Mouse (Mus musculus) gastrocnemius, adult 2 months (tissue): ENCODE results near the gene Izumo2. TPM values are rescaled to one million over a fixed set of nuclear protein-coding genes. Genes with fewer than 3 reads are reported as not detected.
"Not testable (repeated sequence)": the region's sequence is repeated elsewhere in the genome, so short reads cannot be mapped to it uniquely, and the experiment has no call there.

ENCODE experiments used
- DNase-seq: peaks from one replicate; pipeline ENCODE4 v3.0.0; 2022
- H3K27ac ChIP-seq: fragments of 200-600 bp; 2 replicates; pipeline ENCODE4 v1.8.1; 2022; ENCODE audit warnings: mild to moderate bottlenecking
- H3K4me3 ChIP-seq: fragments of 200-600 bp; 2 replicates; pipeline ENCODE4 v1.8.1; 2022; ENCODE audit warnings: mild to moderate bottlenecking, moderate library complexity
- CTCF ChIP-seq: fragments of 200-600 bp; IDR thresholded peaks from 2 replicates; pipeline ENCODE4 v1.8.1; 2022; ENCODE audit warnings: antibody characterized with exemption, mild to moderate bottlenecking, moderate library complexity
- intact Hi-C: fragments of 180-260 bp; cut with DNase I; formaldehyde crosslinking; loops from one replicate; pipeline ENCODE4 v1.15.1; 2025
- total RNA-seq, 2 experiments: library from RNA; stranded (reverse); gene quantifications; 2 replicates each; pipeline ENCODE4 v1.2.3; 2021

Gene Izumo2
- total RNA-seq, 2 experiments from 2014 or later: not detected

DNA sequence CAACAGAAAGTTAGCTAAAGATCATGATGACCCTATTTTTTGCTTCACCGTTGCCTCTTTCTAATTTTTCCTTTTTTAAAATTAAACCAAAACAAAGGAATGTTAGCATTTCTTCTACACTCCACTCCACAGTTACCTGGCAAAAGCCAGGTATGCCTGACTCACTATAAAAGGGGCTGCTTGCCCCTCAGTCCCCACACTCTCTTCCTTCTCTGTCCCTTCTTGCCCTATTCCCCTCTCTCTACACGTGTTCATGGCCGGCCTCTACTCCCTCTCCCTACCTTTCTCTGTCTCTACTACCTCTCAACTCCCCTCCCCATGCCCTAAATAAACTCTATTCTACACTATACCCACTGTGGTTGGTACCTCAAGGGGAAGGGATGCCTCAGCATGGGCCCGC, 38.6 kb downstream of the Izumo2 start:
- intact Hi-C loops: loop anchor here (5.0 to 10.0 kb wide), 2 partner anchors 75 to 208 kb away; no protein-coding TSS in a partner anchor
- no peak overlapping the region for H3K27ac ChIP-seq
- no peak overlapping the region for H3K4me3 ChIP-seq
- no peak for DNase-seq
- TF ChIP-seq CTCF: no peak

GRCm38 (mm10) chr7:44748101-44749044, 39.8 kb downstream of the Izumo2 start, which contains the start of gene Vrk3:
Gene Vrk3, plus strand, starts transcription at chr7:44748413.
- peak within 1 kb of the TSS; percentile 98 for H3K27ac ChIP-seq
- DNase-seq: peak; percentile 95
- TF ChIP-seq CTCF: no peak
- intact Hi-C loops: loop anchor here (5.0 to 10.0 kb wide), 2 partner anchors 74 to 206 kb away; no protein-coding TSS in a partner anchor
- H3K4me3 ChIP-seq: peak within 1 kb of the TSS; percentile 89

DNA sequence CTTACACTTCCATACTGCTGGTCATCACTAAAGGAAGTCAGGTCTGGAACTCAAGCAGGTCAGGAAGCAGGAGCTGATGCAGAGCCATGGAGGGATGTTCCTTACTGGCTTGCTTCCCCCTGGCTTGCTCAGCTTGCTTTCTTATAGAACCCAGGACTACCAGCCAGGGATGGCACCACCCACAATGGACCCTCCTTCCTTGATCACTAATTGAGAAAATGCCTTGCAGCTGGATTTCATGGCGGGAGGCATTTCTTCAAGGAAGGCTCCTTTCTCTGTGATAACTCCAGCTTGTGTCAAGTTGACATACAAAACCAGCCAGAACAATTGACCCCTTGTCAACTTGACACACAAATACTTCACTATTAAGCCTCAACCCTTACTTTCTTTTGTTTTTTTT, 42.4 kb downstream of the Izumo2 start, which contains the start of gene Zfp473:
Zfp473 (minus strand) TSS at position 101 of the 400 bp plus-strand sequence.
- H3K4me3 ChIP-seq, intact Hi-C loops, DNase-seq, H3K27ac ChIP-seq: not testable (repeated sequence)

DNA sequence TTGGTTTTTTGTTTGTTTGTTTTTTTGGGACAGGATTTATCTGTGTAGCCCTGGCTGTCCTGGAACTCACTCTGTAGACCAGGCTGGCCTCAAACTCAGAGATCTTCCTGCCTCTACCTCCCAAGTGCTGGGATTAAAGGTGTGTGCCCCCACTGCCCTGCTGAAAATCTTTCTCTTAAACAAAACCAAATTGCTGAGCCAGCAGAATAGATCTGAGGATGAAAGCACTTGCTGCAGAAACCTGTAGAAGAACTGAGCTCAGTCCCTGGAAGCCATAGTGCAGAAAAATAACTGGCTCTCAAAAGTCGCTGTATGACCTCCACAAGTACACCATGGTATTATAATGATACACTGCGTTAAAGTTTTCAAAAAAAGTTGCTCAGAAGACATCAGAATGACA, 48.6 kb downstream of the Izumo2 start:
- no peak overlapping the region for H3K27ac ChIP-seq
- intact Hi-C loops: no loop called here

GRCm38 (mm10) chr7:44760366-44760765, 51.8 kb downstream of the Izumo2 start:
- intact Hi-C loops: no loop called here
- TF ChIP-seq CTCF: no peak
- no peak overlapping the region for H3K27ac ChIP-seq
- H3K4me3 ChIP-seq: no peak overlapping the region
- DNase-seq: no peak

More for the DNA sequence above, 48.6 kb downstream of the Izumo2 start:
- DNase-seq: no peak
- no peak for TF ChIP-seq CTCF
- H3K4me3 ChIP-seq: no peak overlapping the region

- Histone ChIP-seq H3K4me3 (no peak overlapping the region), H3K27ac (no peak overlapping the region)
- TF ChIP-seq CTCF: no peak
- intact Hi-C loops: no loop called here
- DNase-seq: no peak
These were observed 59.6 kb downstream of the Izumo2 start for GRCm38 (mm10) chr7:44768129-44768528.

Other genes starting within 250 kb of the Izumo2 start
- gene Aspdh, start 243.4 kb upstream of the Izumo2 start, total RNA-seq: not detected
- gene Josd2, start 240.8 kb upstream of the Izumo2 start, total RNA-seq: 10 to 100 TPM; 51.0 to 57.0 TPM
- 10 to 100 TPM; 43.6 to 52.2 TPM for gene Emc10, start 212.2 kb upstream of the Izumo2 start, total RNA-seq
- gene Fam71e1, start 212.2 kb upstream of the Izumo2 start, total RNA-seq: 1 to 10 TPM; 2.4 to 5.5 TPM
- gene Mybpc2, start 184.1 kb upstream of the Izumo2 start, total RNA-seq: 1,000 to 10,000 TPM; 2,660 to 4,973 TPM
- gene Spib, start 176.7 kb upstream of the Izumo2 start, total RNA-seq: under 1 TPM in 1 of 2 experiments, not detected in 1; 0.08 TPM
- 1 to 10 TPM; 4.1 to 5.1 TPM for gene Pold1, start 159.9 kb upstream of the Izumo2 start, total RNA-seq
- 10 to 100 TPM; 40.6 to 42.7 TPM for gene Nr1h2, start 154.8 kb upstream of the Izumo2 start, total RNA-seq
- gene Napsa, start 136.4 kb upstream of the Izumo2 start, total RNA-seq: under 1 TPM in 1 of 2 experiments, not detected in 1; 0.20 TPM
- 1 to 10 TPM; 3.0 to 3.6 TPM for gene Kcnc3, start 118.1 kb upstream of the Izumo2 start, total RNA-seq
- 10 to 100 TPM; 32.0 to 36.7 TPM for gene Myh14, start 37.9 kb upstream of the Izumo2 start, total RNA-seq
- gene Vrk3, start 39.7 kb downstream of the Izumo2 start, total RNA-seq: 10 to 100 TPM; 17.1 to 22.9 TPM
- under 1 TPM in 1 of 2 experiments, not detected in 1; 0.11 TPM for gene Zfp473, start 42.3 kb downstream of the Izumo2 start, total RNA-seq
- 10 to 100 TPM; 21.8 to 26.6 TPM for gene Nup62, start 107.3 kb downstream of the Izumo2 start, total RNA-seq
- 1 to 10 TPM; 1.6 to 3.3 TPM for gene Il4i1, start 107.6 kb downstream of the Izumo2 start, total RNA-seq
- gene Atf5, start 107.9 kb downstream of the Izumo2 start, total RNA-seq: 100 to 1,000 TPM in 1 of 2 experiments, 10 to 100 TPM in 1; 74.7 to 115 TPM
- 100 to 1,000 TPM; 128 to 137 TPM for gene Akt1s1, start 140.2 kb downstream of the Izumo2 start, total RNA-seq
- 10 to 100 TPM; 40.8 to 56.4 TPM for gene Tbc1d17, start 140.3 kb downstream of the Izumo2 start, total RNA-seq
- gene Pnkp, start 148.4 kb downstream of the Izumo2 start, total RNA-seq: 10 to 100 TPM; 19.4 to 21.2 TPM
- gene Ptov1, start 161.0 kb downstream of the Izumo2 start, total RNA-seq: 100 to 1,000 TPM; 126 to 137 TPM
- 10 to 100 TPM; 53.1 to 68.5 TPM for gene Med25, start 184.0 kb downstream of the Izumo2 start, total RNA-seq
- gene Fuz, start 187.3 kb downstream of the Izumo2 start, total RNA-seq: 10 to 100 TPM; 16.4 to 18.6 TPM
- gene Ap2a1, start 220.8 kb downstream of the Izumo2 start, total RNA-seq: 10 to 100 TPM; 59.1 to 62.6 TPM
- not detected for gene Tsks, start 234.5 kb downstream of the Izumo2 start, total RNA-seq